12 mouse cellular contexts compared by ENCODE assay signal in the genomic region with DNA sequence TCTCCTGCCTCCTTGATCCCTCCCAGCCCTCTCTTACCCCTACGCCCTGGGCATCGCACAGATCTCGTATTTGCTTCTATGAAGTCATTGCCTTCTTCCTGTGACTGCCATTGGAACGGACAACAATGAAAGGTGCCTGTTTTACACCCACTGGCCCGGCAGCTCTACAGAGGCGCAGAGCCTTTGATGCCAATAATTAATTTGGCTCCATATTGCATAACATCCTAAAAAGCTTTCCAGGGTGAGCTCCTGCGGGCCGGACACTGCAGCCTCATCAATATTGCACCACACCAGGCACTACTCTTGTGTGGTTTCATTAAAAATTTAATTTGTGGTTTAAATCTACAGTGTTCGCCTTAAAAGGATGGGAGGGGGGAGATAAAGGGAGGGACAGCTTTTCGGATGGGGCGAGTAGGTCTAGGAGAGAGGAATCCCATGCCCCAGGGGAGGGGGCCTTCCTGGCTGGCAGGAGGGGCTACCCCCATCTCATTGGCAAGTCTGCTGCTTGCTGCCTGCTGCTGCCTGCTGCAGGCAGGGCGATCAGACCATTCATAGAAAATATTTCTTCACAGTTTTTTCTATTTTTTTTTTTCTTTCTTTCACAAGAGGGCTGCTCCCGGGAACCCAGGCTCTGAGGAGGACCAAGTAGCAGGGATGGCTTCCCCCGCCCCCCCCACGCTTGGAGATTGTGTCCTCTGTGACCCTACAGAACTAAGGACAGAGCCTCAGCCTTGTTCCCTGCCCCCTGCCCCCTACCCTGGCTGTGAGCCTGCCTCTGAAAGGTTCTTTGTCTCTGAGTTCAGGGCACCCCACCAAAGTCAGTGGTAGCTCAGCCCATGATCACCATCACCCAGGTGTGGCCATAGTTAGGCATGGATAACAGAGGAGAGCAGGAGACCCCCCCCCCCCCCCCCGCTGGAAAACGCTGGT. TPM values are rescaled to one million over a fixed set of nuclear protein-coding genes. Genes with fewer than 3 reads are reported as not detected.
A peak's percentile ranks its signal among the peaks of the same experiment; 100 is the strongest.
DNase-seq lines count a peak whose midpoint lies in the region; ATAC-seq and TF ChIP-seq lines count a peak whose summit lies in the region.
"Had no signal": no experiment of that assay in that cellular context is flagged by ENCODE, and none has a peak within 500 bp of the region (broad histone marks: within the 10 kb centered on the region; RNA-seq: fewer than 3 reads in every experiment).

No protein-coding gene starts in this region.

- 42% methylated on average over 16 of the region's 17 CpGs for WGBS in heart, embryonic 11.5 days (ENCODE audit: insufficient replicate concordance)
- 19% methylated on average over 17 of the region's 17 CpGs for WGBS in embryonic facial prominence, embryonic 12.5 days
- WGBS in hindbrain, embryonic 13.5 days, result 13% methylated on average over 15 of the region's 17 CpGs
- 8% methylated on average over 17 of the region's 17 CpGs for WGBS in midbrain, embryonic 15.5 days

- H3K4me3 ChIP-seq in heart, embryonic 11.5 days (ENCODE audit: low read depth, low read length), result no peak overlapping the region
- H3K4me3 ChIP-seq in embryonic facial prominence, embryonic 12.5 days, result no peak overlapping the region
- H3K4me3 ChIP-seq in hindbrain, embryonic 13.5 days, result no peak overlapping the region
- H3K4me3 ChIP-seq in midbrain, embryonic 15.5 days, result no peak overlapping the region
- no peak overlapping the region for H3K4me3 ChIP-seq in left cerebral cortex, adult 2 months
- H3K4me3 ChIP-seq: liver, embryonic 12.5 days had no signal

- intact Hi-C loops in heart, postnatal 14 days (cut with DNase I), result no loop called here
- intact Hi-C loops in left cerebral cortex, adult 2 months (cut with DNase I), result no loop called here

- H3K27me3 ChIP-seq in heart, embryonic 11.5 days (ENCODE audit: control insufficient read depth, insufficient read depth, low read length), result peaks cover 25% of the 10 kb centered on the region
- peaks cover 26% of the 10 kb centered on the region; the same call in 1 of the 2 replicates for H3K27me3 ChIP-seq in embryonic facial prominence, embryonic 12.5 days
- peaks cover 37% of the 10 kb centered on the region for H3K27me3 ChIP-seq in hindbrain, embryonic 13.5 days
- H3K27me3 ChIP-seq in midbrain, embryonic 15.5 days (replicated peaks), result peaks cover 9% of the 10 kb centered on the region; the same call in 1 of the 2 replicates

- no peak for DNase-seq in heart, postnatal 14 days
- no peak for DNase-seq in ovary, postnatal 14 days (ENCODE audit: low spot score)
- no peak for DNase-seq in left cerebral cortex, adult 2 months (ENCODE audit: extremely low spot score in 1 of 2, low spot score in 2 of 2)
- DNase-seq: cerebellum, postnatal 25 days; heart, postnatal 4 days; right cerebral cortex, adult 18-20 months had no signal

- no peaks in the 10 kb centered on the region for H3K9me3 ChIP-seq in heart, embryonic 11.5 days (replicated peaks; ENCODE audit: control insufficient read depth, low read length)
- no peaks in the 10 kb centered on the region for H3K9me3 ChIP-seq in embryonic facial prominence, embryonic 12.5 days
- no peaks in the 10 kb centered on the region for H3K9me3 ChIP-seq in hindbrain, embryonic 13.5 days
- H3K9me3 ChIP-seq in midbrain, embryonic 15.5 days, result no peaks in the 10 kb centered on the region
- H3K9me3 ChIP-seq: liver, embryonic 12.5 days had no signal

- no peak overlapping the region for H3K9ac ChIP-seq in heart, embryonic 11.5 days (ENCODE audit: low read depth, low read length)
- H3K9ac ChIP-seq in embryonic facial prominence, embryonic 12.5 days, result peak overlapping the region; percentile 39; the same call in 1 of the 2 replicates
- peak overlapping the region; percentile 66 for H3K9ac ChIP-seq in hindbrain, embryonic 13.5 days
- H3K9ac ChIP-seq in midbrain, embryonic 15.5 days, result peak overlapping the region; percentile 13; the same call in 1 of the 2 replicates
- H3K9ac ChIP-seq: liver, embryonic 12.5 days had no signal

- no peak for TF ChIP-seq CTCF in left cerebral cortex, adult 2 months (IDR thresholded peaks at IDR 0.05)

- ATAC-seq in heart, embryonic 11.5 days (replicated peaks; ENCODE audit: insufficient number of reproducible peaks, low FRiP score, low TSS enrichment), result no peak
- peak; percentile 43; the same call in 1 of the 2 replicates for ATAC-seq in embryonic facial prominence, embryonic 12.5 days (ENCODE audit: insufficient number of reproducible peaks, insufficient read depth, low FRiP score, low TSS enrichment)
- ATAC-seq in hindbrain, embryonic 13.5 days (ENCODE audit: low FRiP score), result peak; percentile 42
- peak; percentile 69 for ATAC-seq in midbrain, embryonic 15.5 days (replicated peaks)
- no peak for ATAC-seq in megakaryocyte, adult 5-6 weeks (ENCODE audit: poor library complexity, severe bottlenecking)
- ATAC-seq: liver, embryonic 12.5 days had no signal

- H3K27ac ChIP-seq in heart, embryonic 11.5 days (ENCODE audit: low read depth, low read length), result no peak overlapping the region; the same call in 1 of the 2 replicates
- peak overlapping the region; percentile 70; the same call in 1 of the 2 replicates for H3K27ac ChIP-seq in embryonic facial prominence, embryonic 12.5 days
- H3K27ac ChIP-seq in hindbrain, embryonic 13.5 days, result peak overlapping the region; percentile 95
- peak overlapping the region; percentile 83 for H3K27ac ChIP-seq in midbrain, embryonic 15.5 days
- no peak overlapping the region for H3K27ac ChIP-seq in left cerebral cortex, adult 2 months
- H3K27ac ChIP-seq: liver, embryonic 12.5 days had no signal

- H3K4me1 ChIP-seq in heart, embryonic 11.5 days (ENCODE audit: control insufficient read depth, insufficient read depth, low read length), result peaks cover 20% of the 10 kb centered on the region
- H3K4me1 ChIP-seq in embryonic facial prominence, embryonic 12.5 days, result peaks cover 22% of the 10 kb centered on the region
- peaks cover 47% of the 10 kb centered on the region for H3K4me1 ChIP-seq in hindbrain, embryonic 13.5 days (replicated peaks)
- H3K4me1 ChIP-seq in midbrain, embryonic 15.5 days, result peaks cover 32% of the 10 kb centered on the region
- H3K4me1 ChIP-seq: liver, embryonic 12.5 days had no signal

- H3K36me3 ChIP-seq in heart, embryonic 11.5 days (ENCODE audit: control insufficient read depth, insufficient read depth, low read length), result no peaks in the 10 kb centered on the region
- no peaks in the 10 kb centered on the region for H3K36me3 ChIP-seq in embryonic facial prominence, embryonic 12.5 days
- H3K36me3 ChIP-seq in hindbrain, embryonic 13.5 days, result no peaks in the 10 kb centered on the region
- H3K36me3 ChIP-seq in midbrain, embryonic 15.5 days (replicated peaks), result no peaks in the 10 kb centered on the region
- H3K36me3 ChIP-seq: liver, embryonic 12.5 days had no signal

- H3K4me2 ChIP-seq in heart, embryonic 11.5 days, result peak overlapping the region; percentile 30
- H3K4me2 ChIP-seq in embryonic facial prominence, embryonic 12.5 days (replicated peaks), result peak overlapping the region; percentile 38
- peak overlapping the region; percentile 32 for H3K4me2 ChIP-seq in hindbrain, embryonic 13.5 days
- H3K4me2 ChIP-seq in midbrain, embryonic 15.5 days, result peak overlapping the region; percentile 28
- H3K4me2 ChIP-seq: liver, embryonic 12.5 days had no signal

RNA-seq across cellular contexts. Expression of a gene that starts 10.7 kb away (rescaled TPM):
- 0.72 and 0.90 TPM in 2 replicates for polyA plus RNA-seq in heart, embryonic 11.5 days (2014; fragmentation: Nextera tagmentation; extraction: Ambion mirVana)
- under 1 TPM; 0.29 to 0.55 TPM for total RNA-seq in heart, postnatal 14 days (2021)
- 2.0 and 2.4 TPM in 2 replicates for polyA plus RNA-seq in embryonic facial prominence, embryonic 12.5 days (2016; fragmentation: Nextera tagmentation; extraction: Ambion mirVana)
- 12.6 and 15.2 TPM in 2 replicates for polyA plus RNA-seq in hindbrain, embryonic 13.5 days (2015; fragmentation: Nextera tagmentation; extraction: Ambion mirVana)
- polyA plus RNA-seq in midbrain, embryonic 15.5 days (2015; fragmentation: Nextera tagmentation; extraction: Ambion mirVana), result 13.6 and 13.7 TPM in 2 replicates
- total RNA-seq in left cerebral cortex, adult 2 months (2021), result 100 to 1,000 TPM; 247 to 272 TPM
- total RNA-seq in megakaryocyte, adult 5-6 weeks (2015), result not detected in 2 replicates
- not detected in 2 replicates for total RNA-seq in megakaryocyte, adult 5-6 weeks (2017)

RNA-seq across cellular contexts. Expression of a gene that starts 44.5 kb away (rescaled TPM):
- polyA plus RNA-seq in heart, embryonic 11.5 days (2014; fragmentation: Nextera tagmentation; extraction: Ambion mirVana), result 9.7 and 9.8 TPM in 2 replicates
- total RNA-seq in heart, postnatal 14 days (2021), result 10 to 100 TPM; 34.4 to 34.8 TPM
- 17.7 and 20.4 TPM in 2 replicates for polyA plus RNA-seq in embryonic facial prominence, embryonic 12.5 days (2016; fragmentation: Nextera tagmentation; extraction: Ambion mirVana)
- 10.2 and 10.6 TPM in 2 replicates for polyA plus RNA-seq in hindbrain, embryonic 13.5 days (2015; fragmentation: Nextera tagmentation; extraction: Ambion mirVana)
- 13.1 and 14.6 TPM in 2 replicates for polyA plus RNA-seq in midbrain, embryonic 15.5 days (2015; fragmentation: Nextera tagmentation; extraction: Ambion mirVana)
- total RNA-seq in left cerebral cortex, adult 2 months (2021), result 10 to 100 TPM; 64.2 to 70.0 TPM
- total RNA-seq in megakaryocyte, adult 5-6 weeks (2015), result 9.6 and 11.8 TPM in 2 replicates
- total RNA-seq in megakaryocyte, adult 5-6 weeks (2017), result 7.1 and 17.9 TPM in 2 replicates

Comparison
In these comparisons a context has a peak if more than half of its experiments do, and no peak if none do; other contexts are left out.
1. ATAC-seq: peak in embryonic facial prominence, embryonic 12.5 days (single experiment), hindbrain, embryonic 13.5 days (single experiment) and midbrain, embryonic 15.5 days (single experiment); none in heart, embryonic 11.5 days (single experiment) and megakaryocyte, adult 5-6 weeks (single experiment).
2. H3K27ac ChIP-seq: peak in embryonic facial prominence, embryonic 12.5 days (single experiment), hindbrain, embryonic 13.5 days (single experiment) and midbrain, embryonic 15.5 days (single experiment); none in heart, embryonic 11.5 days (single experiment) and left cerebral cortex, adult 2 months (single experiment).
3. Peak in every context shown above with its lines, with median percentiles within 50 percentile points of each other: H3K4me2 ChIP-seq.